Mouse (Mus musculus): ENCODE data around the gene Sgo1. TPM values are rescaled to one million over a fixed set of nuclear protein-coding genes. Genes with fewer than 3 reads are reported as not detected.

The Sgo1 gene
- polyA plus RNA-seq, 1 experiment from 2014 or later, result 56.3 TPM

DNA sequence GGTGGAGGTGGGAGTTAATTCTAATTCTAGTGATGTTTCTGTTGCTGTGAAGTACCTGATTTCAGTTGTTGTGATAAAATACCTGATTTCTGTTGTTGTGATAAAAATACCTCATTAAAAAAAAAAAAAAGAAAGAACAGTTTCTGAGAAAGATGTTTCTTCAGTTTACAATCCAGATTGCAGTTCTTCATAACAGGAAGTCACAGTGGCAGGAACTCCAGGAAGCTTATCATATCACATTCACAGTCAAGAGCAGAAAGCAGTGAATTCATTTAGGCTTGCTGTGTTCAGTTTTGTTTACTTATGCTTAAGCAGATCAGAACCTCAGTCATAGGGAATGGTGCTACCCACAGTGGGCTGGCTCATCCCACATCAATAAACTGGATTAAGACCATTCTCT, 57.8 kb downstream of the Sgo1 start:
- Histone ChIP-seq H3K9me3 (no peaks in the 10 kb centered on the region), H3K4me1 (no peaks in the 10 kb centered on the region), H3K36me3 (replicated peaks) (peaks cover 15% of the 10 kb centered on the region), H3K27me3 (no peaks in the 10 kb centered on the region), H3K4me2 (no peak overlapping the region), H3K9ac (no peak overlapping the region), H3K27ac (no peak overlapping the region), H3K4me3 (replicated peaks) (no peak overlapping the region)
- ATAC-seq (ENCODE audit: low FRiP score), result no peak

DNA sequence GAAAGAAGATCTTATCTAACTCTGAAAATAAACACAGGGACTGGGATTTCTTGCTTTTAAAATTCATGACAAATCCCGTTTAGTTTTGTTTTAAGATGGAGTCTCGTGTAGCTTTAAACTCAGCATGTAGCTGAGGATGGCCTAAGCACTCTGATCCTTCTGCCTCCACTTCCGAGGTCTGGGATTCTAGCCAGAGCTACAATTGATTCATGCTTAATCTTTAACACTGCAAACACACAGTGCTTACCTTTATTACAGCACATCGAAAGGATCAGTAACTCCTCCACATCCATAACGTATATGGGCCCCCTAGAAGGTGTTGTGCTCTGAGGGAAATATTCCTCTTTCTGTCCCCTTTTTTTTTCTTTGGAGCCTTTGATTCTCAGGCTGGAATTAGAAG, 61.0 kb downstream of the Sgo1 start:
- ATAC-seq (ENCODE audit: low FRiP score), result no peak
- Histone ChIP-seq H3K9me3 (no peaks in the 10 kb centered on the region), H3K4me3 (replicated peaks) (no peak overlapping the region), H3K4me1 (no peaks in the 10 kb centered on the region), H3K27me3 (no peaks in the 10 kb centered on the region), H3K9ac (no peak overlapping the region), H3K27ac (no peak overlapping the region), H3K4me2 (no peak overlapping the region), H3K36me3 (replicated peaks) (peaks cover 18% of the 10 kb centered on the region)
- 80% methylated on average over 5 of the region's 5 CpGs for WGBS

DNA sequence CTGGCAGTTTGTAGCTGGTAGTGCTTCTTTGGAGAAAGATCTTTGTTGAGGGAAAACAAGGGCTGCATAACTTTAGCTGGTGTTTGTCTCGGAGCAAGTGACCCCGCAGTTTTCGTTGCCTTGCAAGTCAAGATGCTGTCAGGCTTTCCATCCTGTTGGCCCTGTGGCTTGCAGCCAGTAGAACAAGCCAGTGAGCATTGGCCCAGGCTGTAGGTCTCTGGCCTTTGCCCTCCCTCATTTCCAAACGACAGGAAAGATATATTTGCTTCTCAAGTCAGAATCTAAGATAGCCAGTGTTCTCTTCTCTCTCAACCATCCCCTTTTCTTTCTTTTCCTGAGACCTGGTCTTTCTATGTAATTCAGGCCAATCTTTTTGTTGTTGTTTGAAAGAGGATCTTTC, 61.6 kb downstream of the Sgo1 start:
- Histone ChIP-seq H3K36me3 (replicated peaks) (peaks cover 13% of the 10 kb centered on the region), H3K4me1 (no peaks in the 10 kb centered on the region), H3K4me3 (replicated peaks) (no peak overlapping the region), H3K9ac (no peak overlapping the region), H3K27ac (no peak overlapping the region), H3K4me2 (no peak overlapping the region), H3K9me3 (no peaks in the 10 kb centered on the region), H3K27me3 (no peaks in the 10 kb centered on the region)
- WGBS, result 91% methylated on average over 4 of the region's 4 CpGs
- ATAC-seq (ENCODE audit: low FRiP score), result no peak

DNA sequence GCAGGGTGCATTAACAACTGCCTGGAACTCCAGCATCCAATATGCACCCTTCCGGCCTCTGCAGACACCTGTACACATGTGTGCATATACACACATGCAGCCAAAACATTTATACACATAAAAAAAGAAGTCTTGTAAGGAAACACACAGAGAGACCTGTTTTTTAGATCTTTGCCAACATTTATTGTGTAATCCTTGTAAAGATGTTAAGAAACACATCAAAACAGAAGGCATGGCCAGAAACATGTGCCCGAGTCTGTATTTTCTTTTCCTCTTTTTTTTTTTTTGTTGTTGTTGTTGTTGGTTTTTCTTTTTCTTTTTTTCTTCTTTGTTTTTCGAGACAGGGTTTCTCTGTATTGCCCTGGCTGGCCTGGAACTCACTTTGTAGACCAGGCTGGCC, 63.0 kb downstream of the Sgo1 start:
- H3K9ac ChIP-seq, result no peak overlapping the region
- ATAC-seq (ENCODE audit: low FRiP score), result no peak
- WGBS, result 91% methylated on average over 3 of the region's 3 CpGs
- H3K4me1 ChIP-seq, result no peaks in the 10 kb centered on the region
- no peak overlapping the region for H3K4me2 ChIP-seq
- no peaks in the 10 kb centered on the region for H3K9me3 ChIP-seq
- no peak overlapping the region for H3K4me3 ChIP-seq (replicated peaks)
- H3K27me3 ChIP-seq, result no peaks in the 10 kb centered on the region
- H3K27ac ChIP-seq, result no peak overlapping the region
- H3K36me3 ChIP-seq (replicated peaks), result peaks cover 11% of the 10 kb centered on the region

Other genes with a start within 250 kb of the Sgo1 start
- 0.56 and 0.95 TPM in 2 replicates for gene Efhb, start 226.0 kb downstream of the Sgo1 start, polyA plus RNA-seq (2016; fragmentation: Nextera tagmentation; extraction: Ambion mirVana)
- 96.9 and 106 TPM in 2 replicates for gene Rab5a, start 210.1 kb downstream of the Sgo1 start, polyA plus RNA-seq (2016; fragmentation: Nextera tagmentation; extraction: Ambion mirVana)
- 0.29 and 0.45 TPM in 2 replicates for gene Pp2d1, start 149.9 kb downstream of the Sgo1 start, polyA plus RNA-seq (2016; fragmentation: Nextera tagmentation; extraction: Ambion mirVana)
- 7.4 and 8.1 TPM in 2 replicates for gene Kat2b, start 122.5 kb downstream of the Sgo1 start, polyA plus RNA-seq (2016; fragmentation: Nextera tagmentation; extraction: Ambion mirVana)
- gene Sult1c2, start 157.0 kb upstream of the Sgo1 start, polyA plus RNA-seq (2016; fragmentation: Nextera tagmentation; extraction: Ambion mirVana), result not detected in 2 replicates

All from forebrain, embryonic 12.5 days (tissue).